Mouse (Mus musculus) brain, embryonic 14.5 days (tissue): ENCODE results near the gene Elmo2. TPM values are rescaled to one million over a fixed set of nuclear protein-coding genes. Genes with fewer than 3 reads are reported as not detected.

ENCODE experiments used
- DNase-seq: peaks from one replicate; pipeline ENCODE4 v3.0.0-alpha.2; 2011; ENCODE audit warnings: low read depth
- CTCF ChIP-seq: fragments of 200-500 bp; IDR thresholded peaks from 2 replicates; pipeline ENCODE4 v1.5.1; 2012; ENCODE audit warnings: inconsistent platforms, mild to moderate bottlenecking, moderate library complexity, borderline replicate concordance; ENCODE audit not compliant: insufficient read depth, insufficient read length; ENCODE audit errors: extremely low read depth
- POLR2A ChIP-seq: fragments of 200-500 bp; IDR thresholded peaks from 2 replicates; pipeline ENCODE4 v1.6.1; 2012; ENCODE audit warnings: mild to moderate bottlenecking, inconsistent platforms, borderline replicate concordance; ENCODE audit not compliant: poor library complexity, insufficient read depth, insufficient read length, severe bottlenecking; ENCODE audit errors: extremely low read depth
- polyA plus RNA-seq: library from polyadenylated mRNA; depleted of rRNA; stranded (reverse); fragments of >200 nt; gene quantifications from 2 replicates; pipeline ENCODE4 v1.2.3, GENCODE M21; 2012

Gene Elmo2
- polyA plus RNA-seq, 1 experiment, result 114 TPM

DNA sequence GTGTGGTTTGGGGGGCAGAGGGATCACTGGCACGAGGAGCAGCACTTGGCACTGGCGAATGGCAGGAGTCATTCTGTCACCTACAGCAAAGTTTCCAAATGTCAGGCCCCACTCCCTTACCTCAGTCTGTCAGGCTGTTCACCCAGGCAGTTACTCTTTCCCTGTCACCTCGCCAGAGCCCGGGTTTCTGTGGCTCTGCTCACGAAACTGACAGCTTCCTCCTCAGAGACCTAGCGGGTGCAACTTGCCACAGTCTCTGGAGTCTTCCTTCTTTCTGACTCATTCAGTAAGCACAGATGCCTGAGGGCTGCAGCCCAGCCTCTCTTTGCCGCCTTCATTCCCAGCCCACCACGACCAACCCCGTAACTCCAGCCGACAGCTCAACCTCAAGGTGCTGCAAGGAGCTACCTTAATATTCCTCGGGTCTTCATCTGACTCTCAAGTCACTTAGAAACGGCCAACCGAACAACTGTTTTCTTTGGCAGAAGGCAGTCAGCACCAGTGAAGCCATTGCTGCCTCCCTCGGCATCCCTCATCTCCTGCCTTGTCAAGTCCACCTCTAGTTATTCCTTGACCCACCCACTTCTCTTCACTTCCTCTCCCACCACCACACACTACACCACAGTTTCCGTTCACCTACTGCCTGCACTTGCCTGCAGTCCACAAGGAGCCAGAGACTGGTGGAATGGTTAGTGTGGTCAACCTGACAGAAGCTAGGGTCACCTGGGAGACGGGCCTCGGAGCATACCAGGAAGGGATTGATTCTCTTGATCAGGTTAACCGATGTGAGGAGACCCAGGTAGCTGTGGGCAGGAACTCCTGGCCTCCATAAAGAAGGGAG, 39.7 kb downstream of the Elmo2 start:
- no peak for DNase-seq
- no peak for TF ChIP-seq CTCF
- no peak for TF ChIP-seq POLR2A

DNA sequence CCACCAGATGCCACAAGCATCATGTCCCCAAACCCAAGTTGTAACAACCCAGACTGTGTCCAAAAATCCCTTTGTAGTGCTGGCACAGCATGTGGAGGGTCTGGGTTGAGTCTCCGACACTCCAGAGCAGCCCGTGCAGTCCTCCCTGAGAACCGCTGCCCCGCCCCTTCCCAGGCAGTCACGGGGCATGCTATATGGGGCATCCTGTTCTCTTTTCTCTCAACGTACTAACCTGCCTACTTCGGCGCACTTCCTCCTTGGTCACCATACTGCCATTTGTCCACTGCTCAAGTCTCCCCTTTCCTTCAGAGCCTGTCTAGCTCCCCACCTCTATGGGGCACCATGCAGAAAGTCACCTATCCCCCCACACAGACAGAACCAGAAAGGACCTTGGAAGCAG, 40.7 kb downstream of the Elmo2 start:
- no peak for DNase-seq
- TF ChIP-seq CTCF (no peak), POLR2A (no peak)

DNA sequence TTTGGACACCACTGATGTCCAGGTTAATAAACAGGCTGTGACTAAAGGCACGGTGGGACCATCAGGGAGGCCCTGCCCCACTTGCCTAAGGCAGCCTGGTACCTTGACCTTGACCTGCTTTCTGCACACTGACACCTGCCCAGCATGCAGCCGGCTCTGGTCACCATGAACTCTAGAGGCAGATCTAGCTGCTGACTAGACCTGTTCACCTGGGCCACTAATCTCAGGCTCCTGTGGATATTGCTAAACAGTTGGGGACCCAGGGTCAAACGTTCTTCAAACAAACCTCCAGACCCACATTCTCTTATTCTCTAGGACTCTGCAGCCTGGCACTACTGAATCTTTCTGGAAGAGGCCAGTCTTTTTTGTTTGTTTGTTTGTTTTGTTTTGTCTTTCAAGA, 41.2 kb downstream of the Elmo2 start:
- TF ChIP-seq CTCF, result no peak
- TF ChIP-seq POLR2A, result no peak
- DNase-seq, result no peak

DNA sequence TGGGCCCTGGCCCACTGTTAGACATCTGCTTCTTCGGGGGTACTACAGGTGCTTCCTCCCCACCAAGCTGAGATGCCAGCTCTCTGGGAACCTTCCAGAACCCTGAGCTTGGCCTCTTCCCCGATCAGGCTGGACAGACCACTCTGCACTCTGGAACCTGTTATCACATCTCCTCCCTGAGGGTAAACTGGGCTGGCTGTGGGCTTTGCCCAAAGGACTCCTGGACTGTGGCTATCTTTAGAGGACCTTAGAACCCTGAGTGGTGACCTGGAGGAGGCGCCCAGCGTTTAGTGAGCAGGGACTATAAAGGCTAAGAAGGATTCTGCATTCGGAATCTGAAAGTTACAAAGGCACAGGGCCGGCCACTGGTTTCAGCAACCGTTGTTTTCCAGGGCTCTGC, 41.9 kb downstream of the Elmo2 start:
- no peak for DNase-seq
- TF ChIP-seq CTCF (no peak), POLR2A (no peak)

DNA sequence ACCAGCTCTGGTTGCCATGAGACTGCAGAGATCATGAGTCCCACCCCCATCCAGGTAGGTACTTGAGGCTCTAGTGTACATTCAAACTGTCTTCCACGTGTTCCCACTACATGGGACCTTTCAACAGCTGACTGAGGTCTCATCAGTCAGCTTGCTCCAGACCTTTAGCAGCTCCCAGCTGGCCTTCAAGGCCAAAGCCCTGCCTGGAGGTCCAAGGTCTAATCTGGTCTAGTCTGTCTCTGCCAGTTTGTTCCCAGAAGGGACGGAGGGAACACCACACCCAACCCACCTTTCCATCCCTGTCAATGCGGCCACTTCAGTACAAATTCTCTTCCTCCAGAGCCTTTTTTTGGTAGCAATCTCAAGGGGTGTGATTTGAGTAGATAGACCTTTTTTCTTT, 42.6 kb downstream of the Elmo2 start:
- TF ChIP-seq POLR2A, result no peak
- TF ChIP-seq CTCF, result no peak
- DNase-seq, result no peak

DNA sequence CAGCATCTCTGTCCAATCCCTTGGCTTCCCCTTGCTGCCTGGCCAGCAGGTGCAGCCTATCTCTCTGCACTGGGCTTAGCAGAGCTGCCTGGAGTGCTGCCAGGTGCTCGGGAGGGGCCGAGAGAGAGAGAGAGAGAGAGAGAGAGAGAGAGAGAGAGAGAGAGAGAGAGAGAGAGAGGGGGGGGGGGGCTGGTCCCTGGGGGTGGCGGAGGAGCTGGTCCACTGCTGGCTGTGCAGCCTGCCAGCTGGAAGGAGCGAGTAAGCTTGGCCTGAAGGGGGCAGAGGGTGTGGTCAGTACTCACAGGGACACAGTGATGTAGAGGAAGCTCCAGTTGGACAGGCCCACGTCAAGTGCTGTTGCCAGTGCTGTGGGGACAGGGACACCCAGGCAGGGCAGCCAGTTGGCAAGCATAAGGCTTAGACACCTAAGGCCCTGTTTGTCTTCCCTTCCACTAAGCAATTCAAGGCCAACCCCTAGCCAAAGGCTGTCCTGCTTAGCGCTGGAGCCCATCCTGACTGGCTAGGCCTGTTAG, 44.4 kb downstream of the Elmo2 start:
- peak; percentile 68 for DNase-seq
- TF ChIP-seq POLR2A, result no peak
- no peak for TF ChIP-seq CTCF

DNA sequence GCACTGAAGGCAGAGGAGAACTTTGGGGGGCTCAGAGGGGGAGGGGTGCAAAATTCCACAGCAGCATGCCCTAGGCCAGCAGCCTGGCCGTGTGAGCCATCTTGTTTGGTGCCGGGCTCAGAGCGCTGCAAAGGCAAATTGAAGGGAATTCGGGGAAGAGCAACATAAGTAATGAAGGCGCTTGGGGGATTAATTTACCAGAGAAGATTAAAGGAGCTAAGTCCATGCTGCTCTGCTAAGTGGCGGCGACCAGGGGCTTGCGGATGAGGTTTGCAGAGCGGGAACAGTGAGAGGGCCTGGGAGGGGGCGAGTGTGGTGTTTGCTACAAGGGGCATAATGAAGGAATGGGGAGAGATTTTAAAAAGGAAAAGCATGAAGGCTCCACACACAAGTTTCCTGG, 46.9 kb downstream of the Elmo2 start:
- peak; percentile 74 for DNase-seq
- TF ChIP-seq CTCF (no peak), POLR2A (no peak)

DNA sequence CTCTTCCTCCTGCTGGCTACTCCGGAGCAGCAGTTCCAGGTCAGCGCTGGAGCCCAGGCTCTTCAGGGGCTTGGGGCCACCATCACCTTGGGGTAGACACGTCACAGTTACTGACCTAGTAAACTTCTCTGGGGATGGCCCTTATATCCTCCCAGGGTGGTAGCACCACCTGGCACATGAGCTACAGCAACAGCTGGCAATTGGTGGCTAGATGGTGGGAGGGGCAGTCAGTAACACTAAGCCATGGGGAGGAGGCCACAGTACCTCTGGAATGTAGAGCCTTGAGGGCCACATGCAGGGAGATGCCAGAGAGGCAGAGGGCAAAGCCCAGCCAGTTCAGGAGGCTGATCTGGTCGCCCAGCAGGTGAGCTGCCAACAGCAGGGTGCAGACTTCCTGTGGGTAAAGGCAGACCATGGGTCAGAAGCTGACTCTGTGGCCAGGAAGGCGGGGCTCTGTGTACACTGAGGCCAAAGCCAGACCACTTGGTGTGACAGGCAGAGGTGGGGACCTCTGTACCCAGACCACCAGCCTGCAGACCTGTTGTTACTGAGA, 49.0 kb downstream of the Elmo2 start:
- no peak for DNase-seq
- TF ChIP-seq POLR2A (no peak), CTCF (no peak)

DNA sequence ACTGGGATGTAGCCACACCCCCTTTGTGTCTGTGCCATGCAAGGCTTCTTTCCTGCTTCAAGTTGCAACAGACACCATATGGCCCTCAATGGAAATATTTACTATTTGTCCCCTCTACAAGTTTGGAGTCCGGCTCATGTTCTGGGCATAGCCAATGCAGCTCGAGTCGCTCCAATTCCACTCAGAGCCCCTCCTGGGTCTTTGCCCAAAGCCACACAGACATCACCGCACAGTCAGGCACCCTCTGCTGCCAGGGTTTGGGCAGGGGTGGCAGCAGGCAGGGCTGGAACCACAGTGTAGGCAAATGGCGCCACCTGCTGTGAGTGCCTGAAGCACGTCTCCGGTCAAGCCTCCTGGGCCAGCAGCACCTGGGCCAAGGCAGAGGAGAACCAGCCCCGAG, 50.5 kb downstream of the Elmo2 start:
- TF ChIP-seq POLR2A (no peak), CTCF (peak; percentile 88)

DNA sequence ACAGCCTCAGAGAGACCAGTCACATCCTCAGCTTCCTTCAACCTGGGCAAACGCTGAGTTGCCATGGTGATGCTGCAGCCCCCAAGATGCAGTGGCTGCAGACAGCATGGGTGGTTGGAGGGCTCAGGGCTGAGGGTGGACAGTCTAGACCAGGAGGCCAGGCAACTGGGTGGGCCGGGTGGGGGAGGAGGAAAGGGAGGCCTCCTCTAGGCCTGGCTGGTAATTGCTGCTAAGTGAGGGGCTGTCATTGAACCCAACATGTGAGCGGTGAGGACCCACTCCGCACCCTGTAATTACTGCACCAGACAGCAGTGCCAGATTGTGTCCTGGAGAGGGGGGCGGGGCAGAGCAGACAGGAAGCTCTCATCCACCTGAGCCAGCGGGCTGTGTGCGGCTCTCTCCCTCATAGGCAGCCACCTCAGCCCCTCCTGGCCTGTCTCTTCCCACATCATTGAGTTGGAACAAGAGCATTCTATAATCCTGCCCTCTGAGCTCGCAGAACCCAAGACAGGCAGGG, 51.1 kb downstream of the Elmo2 start:
- no peak for TF ChIP-seq POLR2A
- TF ChIP-seq CTCF, result no peak
- peak; percentile 85 for DNase-seq

More for the DNA sequence above, 50.5 kb downstream of the Elmo2 start:
- DNase-seq, result peak; percentile 92

DNA sequence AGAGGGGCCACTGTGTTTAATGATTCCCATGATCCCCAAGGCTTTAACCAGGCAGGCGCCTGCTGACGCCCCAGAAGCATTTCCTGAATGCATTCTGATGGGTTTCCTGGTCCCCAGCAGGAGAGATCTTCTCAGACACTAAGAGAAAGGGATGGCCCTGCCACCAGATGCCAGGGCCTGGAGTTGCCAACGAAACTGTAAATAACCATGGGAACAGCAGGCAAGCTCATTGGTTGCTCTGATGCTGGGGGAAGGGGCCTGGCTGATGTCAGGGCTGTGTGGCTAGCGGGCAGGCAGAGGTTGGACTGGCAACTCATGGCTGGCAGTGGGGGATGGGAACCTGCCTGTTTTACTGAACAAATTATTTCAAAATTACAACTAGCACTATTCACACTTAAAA, 52.7 kb downstream of the Elmo2 start:
- peak; percentile 72 for DNase-seq
- no peak for TF ChIP-seq CTCF
- TF ChIP-seq POLR2A, result no peak

DNA sequence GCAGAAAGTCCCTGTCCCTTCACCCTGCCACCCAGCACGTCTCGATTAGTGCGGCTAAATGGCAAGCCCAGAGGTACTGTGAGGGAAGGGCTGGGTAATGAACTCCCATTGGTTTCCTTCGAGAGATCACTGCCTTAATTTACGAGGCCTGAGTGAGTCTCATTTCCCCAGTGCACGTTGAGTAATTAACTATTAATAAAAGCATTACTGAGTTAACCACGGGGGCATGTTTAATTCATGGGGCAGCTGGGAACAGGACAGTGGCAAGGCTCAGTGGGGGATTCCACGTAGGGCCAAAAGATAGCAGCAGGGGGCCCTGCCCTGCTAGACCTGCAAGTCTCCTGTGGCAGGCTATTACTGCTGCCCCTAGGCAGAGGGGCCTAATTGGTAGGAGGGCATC, 55.0 kb downstream of the Elmo2 start:
- TF ChIP-seq POLR2A, result no peak
- TF ChIP-seq CTCF, result no peak
- peak; percentile 70 for DNase-seq

DNA sequence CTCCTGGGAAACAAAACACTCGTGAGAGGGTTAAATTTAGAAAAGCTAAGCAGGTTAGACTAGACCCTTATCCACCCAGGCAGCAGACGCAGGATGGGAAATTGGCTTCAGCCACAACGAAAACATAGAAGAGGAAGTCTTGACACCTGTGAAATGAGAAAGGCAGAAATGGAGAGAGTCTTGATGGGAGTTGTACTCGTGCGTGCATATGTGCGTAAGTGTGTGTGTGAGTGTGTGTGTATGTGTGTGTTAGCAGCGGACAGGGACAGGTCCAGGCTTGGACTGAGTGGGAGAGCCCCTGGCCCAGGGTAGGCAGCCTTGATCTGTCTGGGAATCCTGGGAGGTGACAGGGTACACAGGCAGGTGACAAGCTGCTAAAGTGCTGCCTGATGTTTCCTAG, 55.4 kb downstream of the Elmo2 start:
- DNase-seq, result peak; percentile 49
- TF ChIP-seq POLR2A, result no peak
